Mouse (Mus musculus) heart, postnatal 0 days (tissue): ENCODE measurements around the gene Spock3.

Experiments
- CTCF ChIP-seq: IDR thresholded peaks from 2 replicates; pipeline ENCODE4 v1.5.1; 2016; ENCODE audit warnings: antibody characterized with exemption, control low read depth, low read depth
- EP300 ChIP-seq: IDR thresholded peaks from 2 replicates; pipeline ENCODE4 v1.6.1; 2016; ENCODE audit warnings: antibody characterized with exemption, low read depth

DNA sequence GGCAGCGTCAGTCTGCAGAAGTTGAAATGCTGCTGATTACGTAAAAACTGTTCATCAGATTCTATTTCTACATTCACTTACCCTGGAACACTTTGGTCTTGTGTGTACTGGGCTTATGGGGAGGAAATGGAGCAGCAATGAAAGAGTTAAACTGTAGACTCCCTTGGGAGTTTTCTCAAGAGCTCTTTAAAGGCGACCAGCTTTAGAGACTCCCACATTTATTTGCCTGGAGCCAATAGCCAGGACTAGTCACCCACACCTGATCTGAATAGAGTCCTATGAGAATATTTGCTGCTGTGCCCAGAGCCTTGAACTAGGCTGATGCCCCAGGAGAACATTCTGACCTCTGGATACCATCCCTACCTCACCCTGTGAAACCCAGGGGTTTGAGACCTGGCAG lies 1.7 kb downstream of the Spock3 start:
- no peak for TF ChIP-seq CTCF
- TF ChIP-seq EP300 = no peak
